In genomic region chr9:62838146-62838505, GRCm38 (mm10) we compare ENCODE assay signal across 8 mouse cellular contexts. TPM values are rescaled to one million over a fixed set of nuclear protein-coding genes. Genes with fewer than 3 reads are reported as not detected.
DNase-seq lines count a peak whose midpoint lies in the region; ATAC-seq and TF ChIP-seq lines count a peak whose summit lies in the region.

No protein-coding gene starts in this region.

- WGBS in liver, embryonic 11.5 days, result 8% methylated on average over 8 of the region's 8 CpGs
- WGBS in stomach, postnatal 0 days, result 9% methylated on average over 8 of the region's 8 CpGs

- 0 out of 2 replicates have a peak overlapping the region, but pooled peaks have one; percentile 12 for H3K27ac ChIP-seq in testis, adult 2 months (ENCODE audit: control insufficient read depth, insufficient read depth, low read depth, low read length)
- peak overlapping the region; percentile 41; the same call in 1 of the 2 replicates for H3K27ac ChIP-seq in liver, embryonic 11.5 days (ENCODE audit: low read depth, low read length)
- H3K27ac ChIP-seq in stomach, postnatal 0 days (replicated peaks), result peak overlapping the region; percentile 41; the same call in 1 of the 2 replicates

- peak overlapping the region; percentile 77 for H3K4me2 ChIP-seq in liver, embryonic 11.5 days
- H3K4me2 ChIP-seq in stomach, postnatal 0 days (replicated peaks; ENCODE audit: low read depth), result peak overlapping the region; percentile 78

- H3K4me1 ChIP-seq in erythroblast, embryonic 14.5 days (ENCODE audit: control insufficient read depth), result peaks cover 50% of the 10 kb centered on the region
- peaks cover 14% of the 10 kb centered on the region for H3K4me1 ChIP-seq in testis, adult 2 months (ENCODE audit: control insufficient read depth, insufficient read depth, low read length)
- H3K4me1 ChIP-seq in liver, embryonic 11.5 days (replicated peaks; ENCODE audit: control insufficient read depth, insufficient read depth, low read length), result peaks cover 26% of the 10 kb centered on the region
- H3K4me1 ChIP-seq in stomach, postnatal 0 days (replicated peaks; ENCODE audit: control insufficient read depth, insufficient read depth), result 0 out of 2 replicates have a peak, but pooled peaks cover 3% of the 10 kb centered on the region

- H3K36me3 ChIP-seq in erythroblast, embryonic 14.5 days (ENCODE audit: control insufficient read depth), result peaks cover 20% of the 10 kb centered on the region
- no peaks in the 10 kb centered on the region; the same call in 1 of the 2 replicates for H3K36me3 ChIP-seq in testis, adult 2 months (ENCODE audit: control insufficient read depth, insufficient read depth, low read length)
- H3K36me3 ChIP-seq in liver, embryonic 11.5 days (ENCODE audit: control insufficient read depth, insufficient read depth, low read length), result no peaks in the 10 kb centered on the region
- no peaks in the 10 kb centered on the region for H3K36me3 ChIP-seq in stomach, postnatal 0 days (ENCODE audit: control insufficient read depth, insufficient read depth, low read length)

- no peaks in the 10 kb centered on the region for H3K27me3 ChIP-seq in erythroblast, embryonic 14.5 days (ENCODE audit: control insufficient read depth)
- H3K27me3 ChIP-seq in testis, adult 2 months (ENCODE audit: control insufficient read depth, insufficient read depth, low read length), result no peaks in the 10 kb centered on the region
- no peaks in the 10 kb centered on the region for H3K27me3 ChIP-seq in liver, embryonic 11.5 days (replicated peaks; ENCODE audit: control insufficient read depth, insufficient read depth, low read length)
- H3K27me3 ChIP-seq in stomach, postnatal 0 days (ENCODE audit: control insufficient read depth, insufficient read depth, low read length), result no peaks in the 10 kb centered on the region

- ATAC-seq in erythroblast, adult 5-6 weeks (replicated peaks; ENCODE audit: low FRiP score, poor library complexity, severe bottlenecking), result no peak
- no peak for ATAC-seq in liver, embryonic 11.5 days (replicated peaks; ENCODE audit: low FRiP score)
- ATAC-seq in stomach, postnatal 0 days (ENCODE audit: low FRiP score, low TSS enrichment), result no peak

- no peak for TF ChIP-seq CTCF in testis, adult 2 months (IDR thresholded peaks at IDR 0.05; ENCODE audit: control insufficient read depth, insufficient read depth, insufficient replicate concordance, low read depth, low read length)
- TF ChIP-seq CTCF in stomach, postnatal 0 days (IDR thresholded peaks at IDR 0.05; ENCODE audit: low read depth), result no peak

- TF ChIP-seq EP300 in stomach, postnatal 0 days (optimal IDR thresholded peaks at IDR 0.05), result no peak

- H3K9me3 ChIP-seq in erythroblast, embryonic 14.5 days (ENCODE audit: control insufficient read depth, low read length), result no peaks in the 10 kb centered on the region
- H3K9me3 ChIP-seq in liver, embryonic 11.5 days (ENCODE audit: control insufficient read depth, low read length), result no peaks in the 10 kb centered on the region
- H3K9me3 ChIP-seq in stomach, postnatal 0 days (ENCODE audit: control insufficient read depth, low read length), result no peaks in the 10 kb centered on the region

- H3K4me3 ChIP-seq in erythroblast, embryonic 14.5 days (replicated peaks), result peak overlapping the region; percentile 91
- H3K4me3 ChIP-seq in testis, adult 2 months (ENCODE audit: control insufficient read depth, low read depth, low read length), result peak overlapping the region; percentile 92
- H3K4me3 ChIP-seq in liver, embryonic 11.5 days (ENCODE audit: low read depth, low read length), result peak overlapping the region; percentile 79
- H3K4me3 ChIP-seq in stomach, postnatal 0 days (ENCODE audit: low read depth, low read length), result peak overlapping the region; percentile 77

- no peak for TF ChIP-seq POLR2A in testis, adult 2 months (IDR thresholded peaks at IDR 0.05; ENCODE audit: control insufficient read depth, low read depth, low read length)

- H3K9ac ChIP-seq in liver, embryonic 11.5 days (ENCODE audit: low read depth, low read length), result peak overlapping the region; percentile 96
- H3K9ac ChIP-seq in stomach, postnatal 0 days (ENCODE audit: low read length), result no peak overlapping the region; the same call in 1 of the 2 replicates

- DNase-seq in testis, postnatal 10 days (ENCODE audit: low spot score), result no peak
- no peak for DNase-seq in liver, embryonic 11.5 days (ENCODE audit: low spot score)
- DNase-seq in stomach, postnatal 0 days (ENCODE audit: low spot score), result no peak
- no peak for DNase-seq in embryo, embryonic 9.5 days (ENCODE audit: extremely low spot score)
- DNase-seq in kidney, postnatal 25 days, result no peak

RNA-seq across cellular contexts. Expression of gene Cln6, which starts 0.5 kb away (rescaled TPM):
- polyA plus RNA-seq in erythroblast, embryonic 14.5 days (2012), result 2.2 and 2.7 TPM in 2 replicates
- 6.3 and 11.5 TPM in 2 replicates for total RNA-seq in erythroblast, adult 5-6 weeks (2015; ENCODE audit: low replicate concordance)
- 3.9 and 11.3 TPM in 2 replicates for total RNA-seq in erythroblast, adult 5-6 weeks (2017; ENCODE audit: low replicate concordance)
- polyA plus RNA-seq in testis, adult 2 months (2012; rRNA removed), result 105 and 109 TPM in 2 replicates
- polyA plus RNA-seq in liver, embryonic 11.5 days (2014; fragmentation: Nextera tagmentation; extraction: Ambion mirVana), result 32.2 and 34.3 TPM in 2 replicates
- 16.2 and 17.4 TPM in 2 replicates for polyA plus RNA-seq in stomach, postnatal 0 days (2015; fragmentation: Nextera tagmentation; extraction: Ambion mirVana)

RNA-seq across cellular contexts. Expression of gene Calml4, which starts 19.8 kb away (rescaled TPM):
- not detected in 2 replicates for polyA plus RNA-seq in erythroblast, embryonic 14.5 days (2012)
- total RNA-seq in erythroblast, adult 5-6 weeks (2015; ENCODE audit: low replicate concordance), result not detected in 2 replicates
- not detected in 2 replicates for total RNA-seq in erythroblast, adult 5-6 weeks (2017; ENCODE audit: low replicate concordance)
- 5.2 and 5.6 TPM in 2 replicates for polyA plus RNA-seq in testis, adult 2 months (2012; rRNA removed)
- 1.8 and 2.6 TPM in 2 replicates for polyA plus RNA-seq in liver, embryonic 11.5 days (2014; fragmentation: Nextera tagmentation; extraction: Ambion mirVana)
- 21.6 and 24.6 TPM in 2 replicates for polyA plus RNA-seq in stomach, postnatal 0 days (2015; fragmentation: Nextera tagmentation; extraction: Ambion mirVana)

RNA-seq across cellular contexts. Expression of gene Fem1b, which starts 26.4 kb away (rescaled TPM):
- 0.32 and 0.41 TPM in 2 replicates for polyA plus RNA-seq in erythroblast, embryonic 14.5 days (2012)
- 6.5 and 7.5 TPM in 2 replicates for total RNA-seq in erythroblast, adult 5-6 weeks (2015; ENCODE audit: low replicate concordance)
- total RNA-seq in erythroblast, adult 5-6 weeks (2017; ENCODE audit: low replicate concordance), result 10.0 and 14.7 TPM in 2 replicates
- polyA plus RNA-seq in testis, adult 2 months (2012; rRNA removed), result 74.0 and 75.6 TPM in 2 replicates
- 30.4 and 33.6 TPM in 2 replicates for polyA plus RNA-seq in liver, embryonic 11.5 days (2014; fragmentation: Nextera tagmentation; extraction: Ambion mirVana)
- 6.6 and 6.8 TPM in 2 replicates for polyA plus RNA-seq in stomach, postnatal 0 days (2015; fragmentation: Nextera tagmentation; extraction: Ambion mirVana)
